Mouse (Mus musculus): ENCODE data around the gene Fam124a. TPM values are rescaled to one million over a fixed set of nuclear protein-coding genes. Genes with fewer than 3 reads are reported as not detected.

Fam124a gene
- polyA plus RNA-seq, 1 experiment from 2014 or later: 3.7 TPM

Other genes with a start within 250 kb of the Fam124a start
- gene Gucy1b2, start 99.4 kb upstream of the Fam124a start, polyA plus RNA-seq (2015; fragmentation: Nextera tagmentation; extraction: Ambion mirVana): 0.21 TPM in 1 of 2 replicates, not detected in the other
- gene Gm4131, start 11.2 kb downstream of the Fam124a start, polyA plus RNA-seq (2015; fragmentation: Nextera tagmentation; extraction: Ambion mirVana): not detected in 2 replicates
- gene Serpine3, start 107.9 kb downstream of the Fam124a start, polyA plus RNA-seq (2015; fragmentation: Nextera tagmentation; extraction: Ambion mirVana): not detected in 2 replicates
- 17.2 and 20.4 TPM in 2 replicates for gene Ints6, start 205.4 kb downstream of the Fam124a start, polyA plus RNA-seq (2015; fragmentation: Nextera tagmentation; extraction: Ambion mirVana)

All from stomach, embryonic 16.5 days (tissue).